Mouse (Mus musculus): ENCODE data around the gene Klri1.

DNA sequence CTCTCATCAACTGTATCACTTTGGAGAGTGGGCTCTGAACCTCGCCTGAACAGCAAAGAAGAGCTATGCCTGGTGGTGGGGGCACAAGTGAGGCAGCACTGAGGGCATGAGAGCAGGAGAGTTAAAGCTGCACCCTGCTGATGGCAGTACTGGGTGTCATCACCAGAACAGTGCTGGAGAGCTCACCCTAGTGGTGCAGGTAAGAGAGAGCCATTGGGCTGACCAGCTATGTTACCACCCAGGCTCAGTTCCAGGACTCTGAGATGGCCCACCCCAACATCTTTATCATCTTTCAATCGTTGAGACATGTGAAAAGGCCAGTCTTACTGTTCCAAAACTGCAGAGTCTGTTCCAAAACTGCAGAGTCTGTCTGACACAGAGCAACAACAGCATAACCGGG is 29.2 kb upstream of the Klri1 start:
- no peak for TF ChIP-seq CTCF (IDR thresholded peaks at IDR 0.05; ENCODE audit: extremely low read depth, insufficient read depth, low read length)
- TF ChIP-seq POLR2A (IDR thresholded peaks at IDR 0.05; ENCODE audit: extremely low read depth, insufficient read depth, low read length): no peak

All from cortical plate, adult 2 months (tissue).